Mouse (Mus musculus) CH12F3 (cell line): ENCODE data around the gene Pnkd.

Source experiments
- in situ Hi-C: fragments of 300-500 bp; cut with MboI; formaldehyde crosslinking; loops from 2 replicates; pipeline ENCODE4 v1.14.3; 2020; ENCODE audit warnings: low sequenced_read_pairs

The Pnkd gene

DNA sequence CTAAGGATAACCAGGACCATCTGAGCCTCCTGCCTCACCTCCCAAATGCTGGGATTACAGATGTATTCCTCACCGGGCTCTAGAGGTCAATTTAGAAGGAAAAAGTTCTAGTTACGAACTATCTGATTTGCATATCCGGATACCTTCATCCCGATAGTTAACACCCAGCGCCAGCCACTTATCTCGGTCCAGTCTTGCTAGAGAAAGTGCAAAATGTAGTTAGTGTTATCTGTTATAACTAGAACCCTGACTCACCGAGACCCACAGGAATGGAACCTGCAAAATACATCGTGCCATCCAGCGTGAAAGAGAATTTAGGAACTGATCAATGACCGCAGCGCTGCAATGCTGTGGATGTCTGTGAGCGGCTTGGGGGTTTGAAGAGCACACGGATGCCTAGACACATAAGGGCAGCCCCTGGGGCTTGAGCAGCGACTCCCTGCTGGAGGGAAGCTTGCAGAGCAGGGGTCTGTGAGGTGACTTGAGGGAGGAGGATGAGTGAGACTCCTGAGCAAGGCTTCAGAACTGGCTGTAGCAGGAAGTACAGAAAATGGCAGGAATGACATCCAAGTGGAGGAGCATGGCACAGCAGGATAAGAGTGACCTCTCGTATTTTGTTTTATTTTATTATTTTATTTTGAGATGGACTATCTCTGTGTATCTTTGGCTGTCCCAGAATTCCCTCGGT is 116.4 kb downstream of the Pnkd start:
- in situ Hi-C loops, result no loop called here
